Mouse (Mus musculus): ENCODE measurements around the gene Fam221b.

GRCm38 (mm10) chr4:43656339-43657109 lies 12.4 kb downstream of the Fam221b start, which contains the start of gene Hint2:
- TF ChIP-seq CTCF (IDR thresholded peaks at IDR 0.05; ENCODE audit: insufficient read depth, low read length) (no peak), POLR2A (IDR thresholded peaks at IDR 0.05; ENCODE audit: borderline replicate concordance, extremely low read depth, low read depth, low read length) (peak; percentile 87)

Measured in lung, adult 2 months (tissue).